Mouse (Mus musculus): ENCODE results near the gene Tagap1. TPM values are rescaled to one million over a fixed set of nuclear protein-coding genes. Genes with fewer than 3 reads are reported as not detected.
"Not testable (repeated sequence)": the region's sequence is repeated elsewhere in the genome, so short reads cannot be mapped to it uniquely, and the experiment has no call there.

Gene Tagap1
- polyA plus RNA-seq, 1 experiment from 2014 or later = 45.9 TPM

GRCm38 (mm10) chr17:6996826-6997225 lies 35.9 kb upstream of the Tagap1 start:
- DNase-seq (ENCODE audit: low spot score); H3K4me2 ChIP-seq (ENCODE audit: low read depth, low read length); H3K4me1 ChIP-seq (ENCODE audit: control insufficient read depth, insufficient read depth, low read length); H3K4me3 ChIP-seq (ENCODE audit: low read depth, low read length); ATAC-seq (ENCODE audit: low read depth); H3K27ac ChIP-seq (replicated peaks; ENCODE audit: low read depth, low read length); H3K9ac ChIP-seq (ENCODE audit: low read depth, low read length); H3K27me3 ChIP-seq (replicated peaks; ENCODE audit: control insufficient read depth, insufficient read depth, low read length); H3K36me3 ChIP-seq (ENCODE audit: control insufficient read depth, insufficient read depth, low read length); H3K9me3 ChIP-seq (ENCODE audit: control insufficient read depth, low read length): not testable (repeated sequence)
- WGBS = 90% methylated on average over 8 of the region's 8 CpGs

- ATAC-seq (ENCODE audit: low read depth) = peak; percentile 76; the same call in 1 of the 2 replicates
- H3K27me3 ChIP-seq (replicated peaks; ENCODE audit: control insufficient read depth, insufficient read depth, low read length); H3K4me1 ChIP-seq (ENCODE audit: control insufficient read depth, insufficient read depth, low read length); DNase-seq (ENCODE audit: low spot score); H3K9me3 ChIP-seq (ENCODE audit: control insufficient read depth, low read length); H3K36me3 ChIP-seq (ENCODE audit: control insufficient read depth, insufficient read depth, low read length); H3K4me3 ChIP-seq (ENCODE audit: low read depth, low read length); H3K4me2 ChIP-seq (ENCODE audit: low read depth, low read length); H3K9ac ChIP-seq (ENCODE audit: low read depth, low read length); H3K27ac ChIP-seq (replicated peaks; ENCODE audit: low read depth, low read length): not testable (repeated sequence)
- WGBS = no CpG with 5 or more reads among the region's 6 CpGs
These were observed 34.5 kb upstream of the Tagap1 start for GRCm38 (mm10) chr17:6995504-6995903.

- 97% methylated on average over 1 of the region's 1 CpGs for WGBS
- H3K9me3 ChIP-seq (ENCODE audit: control insufficient read depth, low read length); H3K27ac ChIP-seq (replicated peaks; ENCODE audit: low read depth, low read length); DNase-seq (ENCODE audit: low spot score); H3K4me1 ChIP-seq (ENCODE audit: control insufficient read depth, insufficient read depth, low read length); H3K4me2 ChIP-seq (ENCODE audit: low read depth, low read length); ATAC-seq (ENCODE audit: low read depth); H3K4me3 ChIP-seq (ENCODE audit: low read depth, low read length); H3K36me3 ChIP-seq (ENCODE audit: control insufficient read depth, insufficient read depth, low read length); H3K27me3 ChIP-seq (replicated peaks; ENCODE audit: control insufficient read depth, insufficient read depth, low read length); H3K9ac ChIP-seq (ENCODE audit: low read depth, low read length): not testable (repeated sequence)
These were observed 25.2 kb upstream of the Tagap1 start for GRCm38 (mm10) chr17:6986118-6986517.

GRCm38 (mm10) chr17:6980144-6980543 lies 19.2 kb upstream of the Tagap1 start:
- not testable (repeated sequence) for H3K27me3 ChIP-seq (replicated peaks; ENCODE audit: control insufficient read depth, insufficient read depth, low read length); H3K9ac ChIP-seq (ENCODE audit: low read depth, low read length); H3K9me3 ChIP-seq (ENCODE audit: control insufficient read depth, low read length); H3K4me2 ChIP-seq (ENCODE audit: low read depth, low read length); H3K27ac ChIP-seq (replicated peaks; ENCODE audit: low read depth, low read length); ATAC-seq (ENCODE audit: low read depth); H3K36me3 ChIP-seq (ENCODE audit: control insufficient read depth, insufficient read depth, low read length); H3K4me3 ChIP-seq (ENCODE audit: low read depth, low read length); H3K4me1 ChIP-seq (ENCODE audit: control insufficient read depth, insufficient read depth, low read length); DNase-seq (ENCODE audit: low spot score)
- 89% methylated on average over 5 of the region's 8 CpGs for WGBS

GRCm38 (mm10) chr17:6979380-6979779 lies 18.4 kb upstream of the Tagap1 start:
- H3K4me1 ChIP-seq (ENCODE audit: control insufficient read depth, insufficient read depth, low read length); DNase-seq (ENCODE audit: low spot score); ATAC-seq (ENCODE audit: low read depth); H3K36me3 ChIP-seq (ENCODE audit: control insufficient read depth, insufficient read depth, low read length); H3K27me3 ChIP-seq (replicated peaks; ENCODE audit: control insufficient read depth, insufficient read depth, low read length); H3K9me3 ChIP-seq (ENCODE audit: control insufficient read depth, low read length); H3K27ac ChIP-seq (replicated peaks; ENCODE audit: low read depth, low read length): not testable (repeated sequence)
- H3K9ac ChIP-seq (ENCODE audit: low read depth, low read length) = peak overlapping the region; percentile 67; the same call in 1 of the 2 replicates
- WGBS = 11% methylated on average over 5 of the region's 5 CpGs
- H3K4me3 ChIP-seq (ENCODE audit: low read depth, low read length) = peak overlapping the region; percentile 50
- peak overlapping the region; percentile 51 for H3K4me2 ChIP-seq (ENCODE audit: low read depth, low read length)

- peak within 1 kb of the TSS; percentile 67 for H3K9ac ChIP-seq (ENCODE audit: low read depth, low read length)
- not testable (repeated sequence) for H3K9me3 ChIP-seq (ENCODE audit: control insufficient read depth, low read length); H3K27ac ChIP-seq (replicated peaks; ENCODE audit: low read depth, low read length); H3K27me3 ChIP-seq (replicated peaks; ENCODE audit: control insufficient read depth, insufficient read depth, low read length); H3K36me3 ChIP-seq (ENCODE audit: control insufficient read depth, insufficient read depth, low read length); H3K4me1 ChIP-seq (ENCODE audit: control insufficient read depth, insufficient read depth, low read length)
- H3K4me3 ChIP-seq (ENCODE audit: low read depth, low read length) = peak within 1 kb of the TSS; percentile 50
- ATAC-seq (ENCODE audit: low read depth) (peak; percentile 98), DNase-seq (ENCODE audit: low spot score) (peak; percentile 7)
- H3K4me2 ChIP-seq (ENCODE audit: low read depth, low read length) = peak within 1 kb of the TSS; percentile 51
- 0% methylated on average over 14 of the region's 68 CpGs for WGBS
These were observed 17.6 kb upstream of the Tagap1 start, which contains the start of gene Gm49721 for GRCm38 (mm10) chr17:6978287-6979248. Gm49721 (plus strand) TSS chr17:6978904.

GRCm38 (mm10) chr17:6974985-6975384 lies 14.0 kb upstream of the Tagap1 start:
- 69% methylated on average over 2 of the region's 3 CpGs for WGBS
- H3K4me1 ChIP-seq (ENCODE audit: control insufficient read depth, insufficient read depth, low read length); H3K4me3 ChIP-seq (ENCODE audit: low read depth, low read length); ATAC-seq (ENCODE audit: low read depth); H3K36me3 ChIP-seq (ENCODE audit: control insufficient read depth, insufficient read depth, low read length); H3K4me2 ChIP-seq (ENCODE audit: low read depth, low read length); H3K9ac ChIP-seq (ENCODE audit: low read depth, low read length); DNase-seq (ENCODE audit: low spot score); H3K27ac ChIP-seq (replicated peaks; ENCODE audit: low read depth, low read length); H3K27me3 ChIP-seq (replicated peaks; ENCODE audit: control insufficient read depth, insufficient read depth, low read length); H3K9me3 ChIP-seq (ENCODE audit: control insufficient read depth, low read length): not testable (repeated sequence)

- H3K4me2 ChIP-seq (ENCODE audit: low read depth, low read length); H3K4me3 ChIP-seq (ENCODE audit: low read depth, low read length); H3K4me1 ChIP-seq (ENCODE audit: control insufficient read depth, insufficient read depth, low read length); H3K27ac ChIP-seq (replicated peaks; ENCODE audit: low read depth, low read length); H3K9me3 ChIP-seq (ENCODE audit: control insufficient read depth, low read length); H3K27me3 ChIP-seq (replicated peaks; ENCODE audit: control insufficient read depth, insufficient read depth, low read length); H3K36me3 ChIP-seq (ENCODE audit: control insufficient read depth, insufficient read depth, low read length); H3K9ac ChIP-seq (ENCODE audit: low read depth, low read length): not testable (repeated sequence)
- WGBS = 53% methylated on average over 4 of the region's 4 CpGs
- ATAC-seq (ENCODE audit: low read depth) (0 out of 2 replicates have a peak, but pooled peaks have one; percentile 47), DNase-seq (ENCODE audit: low spot score) (peak; percentile 4)
These were observed 12.0 kb upstream of the Tagap1 start for GRCm38 (mm10) chr17:6972836-6973396.

Data from embryonic facial prominence, embryonic 14.5 days (tissue).